Mouse (Mus musculus) testis, adult 2 months (tissue): Measurements from ENCODE around the gene Afap1l2. TPM values are rescaled to one million over a fixed set of nuclear protein-coding genes. Genes with fewer than 3 reads are reported as not detected.

Experiments used
- H3K27ac ChIP-seq: fragments of 200-500 bp; 2 replicates; pipeline ENCODE4 v1.5.1; 2012; ENCODE audit warnings: low read depth, low read length; ENCODE audit not compliant: control insufficient read depth, insufficient read depth
- H3K27me3 ChIP-seq: fragments of 200-500 bp; 2 replicates; pipeline ENCODE4 v1.6.1; 2012; ENCODE audit warnings: mild to moderate bottlenecking, low read length, moderate library complexity; ENCODE audit not compliant: control insufficient read depth, insufficient read depth
- H3K36me3 ChIP-seq: fragments of 200-500 bp; 2 replicates; pipeline ENCODE4 v1.6.1; 2012; ENCODE audit warnings: mild to moderate bottlenecking, low read length; ENCODE audit not compliant: control insufficient read depth, insufficient read depth
- H3K4me1 ChIP-seq: fragments of 200-500 bp; 2 replicates; pipeline ENCODE4 v1.6.1; 2012; ENCODE audit warnings: low read length; ENCODE audit not compliant: control insufficient read depth, insufficient read depth
- H3K4me3 ChIP-seq: fragments of 200-500 bp; 2 replicates; pipeline ENCODE4 v1.5.1; 2012; ENCODE audit warnings: low read depth, mild to moderate bottlenecking, low read length, moderate library complexity, mixed read lengths; ENCODE audit not compliant: control insufficient read depth
- CTCF ChIP-seq: fragments of 200-500 bp; IDR thresholded peaks from 2 replicates; pipeline ENCODE4 v1.5.1; 2012; ENCODE audit warnings: low read depth, mild to moderate bottlenecking, inconsistent platforms, low read length, moderate library complexity; ENCODE audit not compliant: control insufficient read depth, insufficient read depth, insufficient replicate concordance
- POLR2A ChIP-seq: fragments of 200-500 bp; IDR thresholded peaks from 2 replicates; pipeline ENCODE4 v1.6.1; 2012; ENCODE audit warnings: low read depth, mild to moderate bottlenecking, inconsistent platforms, low read length, moderate library complexity; ENCODE audit not compliant: control insufficient read depth
- polyA plus RNA-seq: library from polyadenylated mRNA; depleted of rRNA; stranded (reverse); fragments of >200 nt; gene quantifications from 2 replicates; pipeline ENCODE4 v1.2.3, GENCODE M21; 2012

Afap1l2 gene
- polyA plus RNA-seq, 1 experiment, result 0.51 TPM

DNA sequence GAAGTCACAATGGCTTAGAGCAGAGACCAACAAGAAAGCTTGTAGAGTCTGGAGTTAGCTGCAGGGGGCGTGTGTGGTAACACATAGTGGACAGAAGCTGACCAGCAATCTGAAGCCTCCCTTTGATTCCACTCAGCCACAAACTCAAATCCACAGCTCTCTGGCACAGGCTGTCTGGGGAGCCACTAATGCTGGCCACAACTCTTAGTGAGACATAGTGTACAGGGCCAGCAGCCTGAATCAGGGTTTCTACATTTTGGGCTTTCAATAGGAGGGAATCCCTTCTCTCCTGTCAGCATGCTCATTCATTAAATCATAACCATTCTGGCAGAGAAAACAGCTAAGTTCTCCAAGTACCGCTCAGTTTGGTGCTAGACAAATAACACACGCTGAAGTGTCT is 32.5 kb downstream of the Afap1l2 start:
- H3K27me3 ChIP-seq, result no peaks in the 10 kb centered on the region
- TF ChIP-seq CTCF (no peak), POLR2A (no peak)
- H3K4me3 ChIP-seq, result no peak overlapping the region
- H3K36me3 ChIP-seq, result no peaks in the 10 kb centered on the region
- H3K27ac ChIP-seq, result no peak overlapping the region
- no peaks in the 10 kb centered on the region for H3K4me1 ChIP-seq

DNA sequence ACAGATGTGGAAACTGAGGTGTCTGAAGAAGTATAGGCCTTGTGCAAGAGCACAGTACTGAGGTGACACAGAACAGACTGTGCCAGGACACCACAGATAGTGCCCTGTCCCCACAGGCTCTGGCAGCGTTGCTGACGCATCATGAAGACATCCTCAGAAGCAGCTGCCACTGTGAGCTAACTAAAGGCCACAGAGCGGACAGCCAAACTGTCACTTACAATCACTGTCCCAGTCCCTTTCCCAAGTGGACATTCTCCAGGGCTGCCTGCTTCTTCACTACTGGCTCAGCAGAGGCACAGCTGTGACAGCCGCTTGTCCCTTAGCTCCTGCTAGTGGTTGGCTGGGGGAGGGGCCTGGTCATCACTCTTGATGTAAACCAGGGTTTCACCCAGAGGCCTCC is 33.9 kb downstream of the Afap1l2 start:
- H3K27ac ChIP-seq, result no peak overlapping the region
- H3K36me3 ChIP-seq, result no peaks in the 10 kb centered on the region
- H3K4me3 ChIP-seq, result no peak overlapping the region
- no peaks in the 10 kb centered on the region for H3K27me3 ChIP-seq
- H3K4me1 ChIP-seq, result no peaks in the 10 kb centered on the region
- TF ChIP-seq POLR2A, result no peak

DNA sequence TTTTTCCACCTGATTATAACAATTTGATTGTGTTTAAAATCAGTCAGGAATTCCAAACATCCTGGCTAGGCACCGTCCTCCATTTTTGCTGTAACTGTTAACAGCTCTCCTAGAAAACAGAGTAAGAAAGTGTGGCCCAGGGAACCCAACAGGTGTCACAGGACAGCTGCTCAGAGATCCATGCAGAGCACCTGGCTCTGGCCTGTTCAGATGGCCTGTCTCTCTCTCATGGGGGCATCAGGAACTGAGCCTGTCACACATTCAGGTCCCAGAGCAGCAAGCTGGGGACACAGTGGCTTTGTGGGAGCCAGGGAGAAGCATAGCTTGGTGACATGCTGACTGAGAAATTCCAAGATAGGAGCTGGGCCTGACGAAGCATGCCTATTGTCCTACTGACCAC is 35.3 kb downstream of the Afap1l2 start:
- H3K27me3 ChIP-seq, result no peaks in the 10 kb centered on the region
- H3K4me3 ChIP-seq, result no peak overlapping the region
- TF ChIP-seq POLR2A (no peak), CTCF (no peak)
- no peaks in the 10 kb centered on the region for H3K36me3 ChIP-seq
- H3K27ac ChIP-seq, result no peak overlapping the region
- no peaks in the 10 kb centered on the region for H3K4me1 ChIP-seq

DNA sequence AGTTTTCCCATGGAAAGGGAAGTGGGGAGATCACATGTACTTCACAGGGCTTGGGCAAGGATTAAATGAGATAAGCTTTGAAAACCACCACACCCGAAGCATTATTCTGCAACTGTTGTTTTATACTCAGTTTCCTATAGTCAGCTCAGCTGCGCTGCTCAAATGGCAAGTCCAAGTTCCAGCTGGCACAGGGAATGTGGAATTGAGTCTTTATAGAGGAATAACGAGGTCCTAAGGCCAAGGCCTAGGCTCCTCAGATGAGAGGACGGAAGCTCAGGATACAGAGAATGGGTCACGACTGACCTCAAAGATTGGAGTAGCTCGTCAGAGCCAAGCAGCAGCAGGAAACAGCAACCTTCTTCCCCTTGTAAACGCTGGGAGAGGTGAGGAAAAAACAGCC is 36.7 kb downstream of the Afap1l2 start:
- TF ChIP-seq POLR2A (no peak), CTCF (no peak)
- Histone ChIP-seq H3K4me1 (no peaks in the 10 kb centered on the region), H3K36me3 (no peaks in the 10 kb centered on the region), H3K27me3 (no peaks in the 10 kb centered on the region), H3K4me3 (no peak overlapping the region), H3K27ac (no peak overlapping the region)

DNA sequence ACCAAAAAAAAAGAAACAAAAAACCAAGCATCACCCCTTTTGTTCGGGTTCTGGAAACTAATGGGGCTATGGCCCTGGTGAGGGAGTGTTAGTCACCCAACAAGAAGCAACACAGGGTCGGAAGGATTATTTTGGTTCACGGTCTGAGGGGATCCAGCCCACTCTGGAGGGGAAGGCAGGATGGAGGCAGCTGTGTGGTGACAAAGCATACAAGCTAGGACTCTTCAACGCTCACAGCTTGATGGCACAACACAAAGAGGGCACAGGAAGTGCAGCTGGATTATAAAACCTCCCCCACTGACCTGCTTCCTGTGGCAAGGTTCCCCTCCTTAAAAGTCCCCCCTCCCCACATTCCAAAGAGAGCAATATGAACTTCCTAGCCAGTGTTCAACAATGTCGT is 44.2 kb downstream of the Afap1l2 start:
- no peaks in the 10 kb centered on the region for H3K27me3 ChIP-seq
- no peaks in the 10 kb centered on the region for H3K36me3 ChIP-seq
- no peaks in the 10 kb centered on the region for H3K4me1 ChIP-seq
- no peak for TF ChIP-seq CTCF
- TF ChIP-seq POLR2A, result no peak
- H3K27ac ChIP-seq, result no peak overlapping the region
- no peak overlapping the region for H3K4me3 ChIP-seq

DNA sequence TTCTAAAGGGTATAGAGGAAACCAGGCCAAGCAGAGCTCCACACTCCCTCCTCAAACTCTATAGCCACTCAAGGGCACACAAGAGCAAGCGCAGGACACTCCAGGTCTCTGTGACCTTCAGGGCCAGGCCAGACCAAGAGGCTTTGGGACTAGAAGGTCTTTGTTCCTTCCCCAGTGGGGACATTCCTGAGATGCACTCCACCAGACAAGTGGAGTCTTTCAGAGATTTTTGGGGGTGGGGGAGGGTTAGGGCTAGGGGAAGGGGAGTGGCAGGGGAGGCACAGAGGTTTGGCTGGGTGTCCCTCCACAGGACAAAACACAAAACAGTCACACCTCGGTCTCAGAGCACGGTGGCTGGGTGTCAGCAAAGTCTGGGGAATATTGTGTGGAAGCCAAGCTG is 48.4 kb downstream of the Afap1l2 start:
- Histone ChIP-seq H3K36me3 (no peaks in the 10 kb centered on the region), H3K4me3 (no peak overlapping the region), H3K27me3 (no peaks in the 10 kb centered on the region), H3K27ac (no peak overlapping the region), H3K4me1 (no peaks in the 10 kb centered on the region)
- no peak for TF ChIP-seq POLR2A
- TF ChIP-seq CTCF, result no peak

DNA sequence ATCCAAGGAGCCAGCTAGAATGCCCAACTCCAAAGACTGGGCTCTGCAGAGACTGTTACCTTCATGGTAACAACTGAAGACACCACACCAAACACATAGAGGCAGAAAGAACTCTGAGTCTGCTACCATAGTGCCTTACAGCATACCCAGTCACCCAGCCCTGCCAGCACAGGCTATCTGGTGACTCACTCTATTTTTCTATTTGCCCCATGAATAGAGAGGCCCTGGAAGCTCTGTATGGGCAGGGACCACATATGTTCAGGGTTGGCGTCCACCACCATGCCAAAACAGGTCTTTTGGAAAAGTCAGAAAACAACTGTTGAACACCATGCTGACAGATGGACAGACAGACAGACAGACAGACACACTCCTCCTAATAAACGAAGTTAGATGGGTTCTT is 49.0 kb downstream of the Afap1l2 start:
- H3K27me3 ChIP-seq, result no peaks in the 10 kb centered on the region
- no peak for TF ChIP-seq CTCF
- no peak for TF ChIP-seq POLR2A
- no peaks in the 10 kb centered on the region for H3K36me3 ChIP-seq
- H3K27ac ChIP-seq, result no peak overlapping the region
- no peaks in the 10 kb centered on the region for H3K4me1 ChIP-seq
- H3K4me3 ChIP-seq, result no peak overlapping the region

DNA sequence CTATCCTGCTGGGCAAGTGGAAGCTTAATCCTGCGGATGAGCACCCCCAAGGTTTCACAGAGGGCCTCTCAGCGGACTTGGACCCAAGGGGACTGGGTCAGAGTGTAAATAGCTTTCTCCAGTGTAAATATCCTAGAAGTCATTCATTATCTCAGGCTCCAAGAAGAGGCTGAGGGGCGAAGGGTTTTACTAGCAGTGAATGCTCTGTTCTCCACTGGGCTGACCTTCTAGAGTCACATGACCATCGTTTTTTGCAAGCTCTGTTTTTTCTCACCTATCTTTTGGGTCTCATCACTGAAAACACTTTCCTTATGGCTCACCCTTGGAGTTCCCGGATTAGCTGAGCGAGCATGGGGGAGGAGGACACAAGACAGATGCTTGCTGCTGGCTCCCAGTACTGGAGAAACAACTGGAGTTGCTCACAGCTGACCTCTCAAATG is 49.4 kb downstream of the Afap1l2 start:
- TF ChIP-seq CTCF, result no peak
- no peak for TF ChIP-seq POLR2A
- no peaks in the 10 kb centered on the region for H3K4me1 ChIP-seq
- H3K36me3 ChIP-seq, result no peaks in the 10 kb centered on the region
- H3K4me3 ChIP-seq, result no peak overlapping the region
- no peaks in the 10 kb centered on the region for H3K27me3 ChIP-seq
- H3K27ac ChIP-seq, result no peak overlapping the region
